Mouse (Mus musculus): Measurements from ENCODE around the gene Polr2e. TPM values are rescaled to one million over a fixed set of nuclear protein-coding genes. Genes with fewer than 3 reads are reported as not detected.

Gene Polr2e
- polyA plus RNA-seq, 1 experiment from 2014 or later = 66.8 TPM

DNA sequence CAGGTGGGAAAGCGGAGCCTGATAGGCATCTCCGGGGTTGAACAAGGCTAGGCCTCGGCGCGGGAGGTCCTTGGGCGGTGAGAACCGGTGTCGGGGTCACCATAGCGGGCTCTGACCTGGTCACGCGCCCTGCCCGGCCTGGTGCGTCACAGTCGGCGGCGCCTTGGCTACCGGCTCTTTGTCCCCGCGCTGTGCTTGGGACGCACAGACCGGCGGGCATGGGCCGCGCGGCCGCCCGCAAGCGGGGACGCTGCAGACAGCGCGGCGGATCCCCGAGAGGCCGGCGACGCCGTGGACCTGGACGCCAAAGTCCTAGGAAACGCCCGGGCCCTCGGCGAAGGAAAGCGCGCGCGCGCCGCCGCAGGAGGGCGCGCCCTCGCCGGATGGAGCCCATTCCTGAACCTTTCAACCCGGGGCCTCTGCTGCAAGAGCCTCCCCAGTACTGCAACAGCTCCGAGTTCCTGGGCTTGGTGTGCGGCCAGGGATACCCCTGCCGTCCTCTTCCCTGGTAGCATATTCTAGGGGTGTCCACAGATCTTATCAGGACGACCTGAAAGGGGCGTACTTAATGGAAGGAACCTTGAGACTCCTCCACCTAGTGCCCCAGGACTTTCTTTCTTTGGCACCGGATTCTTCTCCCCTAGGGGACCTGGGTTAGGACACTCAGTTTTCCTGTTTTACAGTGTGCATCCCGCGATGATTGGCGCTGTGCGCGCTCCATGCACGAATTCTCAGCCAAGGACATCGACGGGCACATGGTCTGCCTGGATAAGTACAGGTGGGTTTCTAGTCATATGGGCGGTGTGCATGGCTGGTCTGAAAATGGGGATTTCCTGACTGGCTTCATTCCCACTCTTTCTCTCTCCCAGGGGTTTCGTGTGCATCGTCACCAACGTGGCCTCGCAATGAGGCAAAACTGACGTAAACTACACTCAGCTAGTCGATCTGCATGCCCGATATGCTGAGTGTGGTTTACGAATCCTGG is 14.5 kb upstream of the Polr2e start:
- Histone ChIP-seq H3K36me3 (ENCODE audit: control insufficient read depth, insufficient read depth) (peaks cover 31% of the 10 kb centered on the region), H3K4me3 (ENCODE audit: low read depth, low read length) (peak overlapping the region; percentile 94), H3K4me1 (ENCODE audit: control insufficient read depth, low read depth, low read length) (peaks cover 46% of the 10 kb centered on the region), H3K27ac (ENCODE audit: low read length) (peak overlapping the region; percentile 98), H3K9ac (ENCODE audit: low read depth, low read length) (peak overlapping the region; percentile 99), H3K27me3 (ENCODE audit: control insufficient read depth, insufficient read depth, low read depth, low read length) (no peaks in the 10 kb centered on the region), H3K4me2 (ENCODE audit: low read depth, low read length) (peak overlapping the region; percentile 90), H3K9me3 (replicated peaks; ENCODE audit: control insufficient read depth, low read length) (no peaks in the 10 kb centered on the region)
- under 1% methylated on average over 77 of the region's 77 CpGs for WGBS (ENCODE audit: insufficient replicate concordance)
- peak; percentile 43 for ATAC-seq (ENCODE audit: low read depth)

DNA sequence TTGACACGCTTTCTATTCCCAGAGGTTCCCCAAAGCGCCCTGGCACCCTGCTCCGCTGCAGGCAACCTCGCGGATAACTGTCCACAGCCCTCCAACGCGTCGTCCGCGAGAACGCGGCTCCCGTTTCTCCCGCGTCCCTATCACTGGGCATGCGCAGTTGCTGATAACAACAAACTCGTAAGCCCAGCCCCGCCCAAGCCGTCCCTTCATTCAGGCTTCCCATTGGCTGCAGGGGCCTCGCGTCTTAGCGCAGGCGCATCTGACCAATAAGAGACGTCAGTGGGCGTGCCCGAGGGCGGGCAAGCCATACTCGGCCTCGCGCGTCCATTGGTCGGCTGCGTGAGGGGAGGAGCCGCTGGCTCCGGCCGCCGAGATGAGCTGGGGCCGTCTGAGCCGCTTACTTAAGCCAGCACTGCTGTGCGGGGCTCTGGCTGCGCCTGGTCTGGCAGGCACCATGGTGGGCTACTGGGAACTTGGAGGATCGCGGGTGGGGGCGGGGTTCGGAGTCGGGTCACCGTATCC is 13.7 kb upstream of the Polr2e start:
- Histone ChIP-seq H3K36me3 (ENCODE audit: control insufficient read depth, insufficient read depth) (peaks cover 28% of the 10 kb centered on the region), H3K27me3 (ENCODE audit: control insufficient read depth, insufficient read depth, low read depth, low read length) (no peaks in the 10 kb centered on the region), H3K27ac (ENCODE audit: low read length) (peak overlapping the region; percentile 98), H3K9me3 (replicated peaks; ENCODE audit: control insufficient read depth, low read length) (no peaks in the 10 kb centered on the region), H3K4me2 (ENCODE audit: low read depth, low read length) (peak overlapping the region; percentile 90), H3K4me1 (ENCODE audit: control insufficient read depth, low read depth, low read length) (peaks cover 54% of the 10 kb centered on the region), H3K9ac (ENCODE audit: low read depth, low read length) (peak overlapping the region; percentile 99), H3K4me3 (ENCODE audit: low read depth, low read length) (peak overlapping the region; percentile 94)
- under 1% methylated on average over 47 of the region's 47 CpGs for WGBS (ENCODE audit: insufficient replicate concordance)
- peak; percentile 93 for ATAC-seq (ENCODE audit: low read depth)

DNA sequence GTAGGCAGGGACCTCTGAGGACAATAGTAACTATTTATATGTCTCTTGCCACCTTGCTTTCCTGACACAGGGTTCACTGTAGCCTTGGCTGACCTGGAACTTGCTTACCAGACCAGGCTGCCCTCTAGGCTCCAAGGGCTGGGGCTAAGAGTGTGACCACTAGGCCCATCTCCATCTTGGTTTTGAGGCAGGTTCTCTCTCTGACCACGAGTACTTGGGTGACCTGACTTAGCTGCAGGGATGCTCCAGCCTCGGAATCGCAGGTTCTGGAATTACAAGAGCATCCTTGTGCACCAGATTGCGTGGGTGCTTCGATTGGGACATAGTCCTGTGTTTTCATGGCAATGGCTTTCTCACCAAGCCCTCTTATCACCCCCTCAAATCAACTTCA is 12.8 kb upstream of the Polr2e start:
- Histone ChIP-seq H3K9me3 (replicated peaks; ENCODE audit: control insufficient read depth, low read length) (no peaks in the 10 kb centered on the region), H3K9ac (ENCODE audit: low read depth, low read length) (peak overlapping the region; percentile 52; the same call in 1 of the 2 replicates), H3K27ac (ENCODE audit: low read length) (peak overlapping the region; percentile 89), H3K27me3 (ENCODE audit: control insufficient read depth, insufficient read depth, low read depth, low read length) (no peaks in the 10 kb centered on the region), H3K4me1 (ENCODE audit: control insufficient read depth, low read depth, low read length) (peaks cover 54% of the 10 kb centered on the region), H3K4me2 (ENCODE audit: low read depth, low read length) (peak overlapping the region; percentile 28; the same call in 1 of the 2 replicates), H3K4me3 (ENCODE audit: low read depth, low read length) (no peak overlapping the region; the same call in 1 of the 2 replicates), H3K36me3 (ENCODE audit: control insufficient read depth, insufficient read depth) (peaks cover 19% of the 10 kb centered on the region)
- 77% methylated on average over 5 of the region's 5 CpGs for whole genome bisulfite sequencing (ENCODE audit: insufficient replicate concordance)
- no peak for ATAC-seq (ENCODE audit: low read depth)

DNA sequence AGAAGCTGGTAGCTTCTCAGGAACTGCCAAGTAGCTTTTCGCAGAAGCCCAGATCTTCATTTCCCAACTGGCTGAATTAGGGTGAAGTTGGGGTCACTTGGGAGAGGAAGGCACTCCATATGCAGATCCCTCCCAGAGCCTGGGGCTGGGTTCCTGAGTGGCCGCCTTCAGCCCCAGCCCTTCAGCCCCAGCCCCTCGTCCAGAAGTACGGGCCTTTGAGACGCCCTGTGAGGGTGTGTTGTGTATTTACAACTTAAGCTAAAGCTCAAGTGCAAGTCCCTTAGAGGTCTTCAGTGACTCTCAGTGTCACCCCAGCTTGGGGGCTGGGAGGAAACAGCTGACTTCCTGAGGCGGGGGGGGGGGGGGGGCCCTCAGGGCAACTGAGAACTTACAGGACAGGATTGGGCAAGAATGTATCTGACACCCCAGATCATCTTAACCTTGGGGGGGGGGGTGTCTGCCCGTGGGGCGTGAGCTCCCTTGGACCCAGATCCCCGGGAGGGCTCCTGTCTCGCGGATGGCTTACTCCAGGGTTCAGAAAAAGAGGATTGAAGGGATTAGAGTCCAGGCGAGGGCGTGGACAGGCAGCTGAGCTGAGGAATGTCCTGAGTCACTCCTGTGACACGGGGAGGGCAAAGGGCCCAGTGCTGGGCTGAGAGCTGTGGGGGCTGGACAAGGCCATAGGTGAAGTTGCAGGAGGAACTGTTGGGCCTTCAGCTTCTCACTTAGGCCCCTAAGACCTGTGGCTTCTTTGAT is 12.2 kb upstream of the Polr2e start:
- Histone ChIP-seq H3K9me3 (replicated peaks; ENCODE audit: control insufficient read depth, low read length) (no peaks in the 10 kb centered on the region), H3K4me1 (ENCODE audit: control insufficient read depth, low read depth, low read length) (peaks cover 54% of the 10 kb centered on the region), H3K9ac (ENCODE audit: low read depth, low read length) (peak overlapping the region; percentile 52), H3K4me3 (ENCODE audit: low read depth, low read length) (no peak overlapping the region; the same call in 1 of the 2 replicates), H3K27ac (ENCODE audit: low read length) (peak overlapping the region; percentile 89), H3K36me3 (ENCODE audit: control insufficient read depth, insufficient read depth) (peaks cover 13% of the 10 kb centered on the region), H3K4me2 (ENCODE audit: low read depth, low read length) (peak overlapping the region; percentile 28; the same call in 1 of the 2 replicates), H3K27me3 (ENCODE audit: control insufficient read depth, insufficient read depth, low read depth, low read length) (no peaks in the 10 kb centered on the region)
- 32% methylated on average over 14 of the region's 14 CpGs for WGBS (ENCODE audit: insufficient replicate concordance)
- no peak for ATAC-seq (ENCODE audit: low read depth)

DNA sequence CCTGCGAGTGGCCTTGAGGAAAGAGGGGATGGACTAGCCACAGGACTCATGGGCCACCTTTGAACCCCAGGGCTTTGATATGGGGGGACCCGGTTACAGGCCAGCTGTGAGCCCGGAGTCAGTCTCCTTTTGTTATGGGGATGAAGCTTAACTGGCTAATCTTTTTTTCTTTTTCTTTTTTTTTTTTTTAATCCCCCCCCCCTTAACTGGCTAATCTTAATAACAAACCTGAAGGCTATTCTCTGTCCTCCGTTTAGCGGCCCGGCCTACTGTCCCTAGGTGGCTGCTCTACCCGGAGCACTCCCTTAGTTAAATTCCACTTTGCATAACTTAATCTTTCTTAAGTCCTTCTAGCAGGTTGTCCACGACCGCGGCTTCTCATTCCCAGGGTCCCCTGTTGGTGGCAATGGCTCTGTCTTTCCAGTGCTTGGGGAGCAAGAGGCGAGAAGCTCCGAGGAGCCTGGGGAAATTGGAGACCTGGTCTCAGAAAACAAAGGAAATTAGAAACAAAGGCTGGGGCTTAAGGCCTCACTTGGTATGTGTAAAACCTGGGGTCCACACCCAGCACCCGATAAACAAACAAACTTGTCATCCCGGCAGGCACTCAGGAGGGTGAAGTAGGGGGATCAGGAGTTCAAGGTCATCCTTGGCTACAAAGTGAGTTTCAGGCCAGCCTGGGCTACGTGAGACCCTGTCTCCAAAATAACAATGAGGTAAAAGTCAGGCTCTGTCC is 11.5 kb upstream of the Polr2e start:
- Histone ChIP-seq H3K27me3 (ENCODE audit: control insufficient read depth, insufficient read depth, low read depth, low read length) (no peaks in the 10 kb centered on the region), H3K9ac (ENCODE audit: low read depth, low read length) (peak overlapping the region; percentile 16), H3K9me3 (replicated peaks; ENCODE audit: control insufficient read depth, low read length) (no peaks in the 10 kb centered on the region), H3K36me3 (ENCODE audit: control insufficient read depth, insufficient read depth) (peaks cover 7% of the 10 kb centered on the region), H3K4me1 (ENCODE audit: control insufficient read depth, low read depth, low read length) (peaks cover 54% of the 10 kb centered on the region), H3K4me2 (ENCODE audit: low read depth, low read length) (no peak overlapping the region), H3K27ac (ENCODE audit: low read length) (peak overlapping the region; percentile 89), H3K4me3 (ENCODE audit: low read depth, low read length) (no peak overlapping the region)
- WGBS (ENCODE audit: insufficient replicate concordance) = 45% methylated on average over 15 of the region's 15 CpGs
- ATAC-seq (ENCODE audit: low read depth) = no peak

DNA sequence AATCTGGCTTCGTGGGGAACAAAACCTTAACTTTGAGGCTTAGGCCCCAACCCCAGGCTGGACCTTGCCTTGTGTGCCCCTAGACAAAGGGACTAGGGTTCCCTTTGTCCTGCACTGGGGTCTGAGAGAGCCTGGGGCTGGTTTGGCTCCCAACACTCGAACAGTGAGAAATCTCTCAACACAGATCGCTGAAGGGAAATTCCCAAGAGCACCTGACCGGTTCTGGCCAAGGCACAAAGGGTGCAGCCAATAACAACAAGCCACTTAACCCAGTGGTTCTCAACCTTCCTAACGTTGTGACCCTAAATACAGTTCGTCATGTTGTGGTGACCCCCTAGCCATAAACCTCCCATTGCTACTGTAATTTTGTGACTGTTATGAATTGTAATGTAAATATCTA is 10.6 kb upstream of the Polr2e start:
- H3K4me1 ChIP-seq (ENCODE audit: control insufficient read depth, low read depth, low read length) = peaks cover 48% of the 10 kb centered on the region
- H3K9ac ChIP-seq (ENCODE audit: low read depth, low read length) = no peak overlapping the region; the same call in 1 of the 2 replicates
- no peaks in the 10 kb centered on the region for H3K9me3 ChIP-seq (replicated peaks; ENCODE audit: control insufficient read depth, low read length)
- 63% methylated on average over 6 of the region's 6 CpGs for WGBS (ENCODE audit: insufficient replicate concordance)
- H3K4me3 ChIP-seq (ENCODE audit: low read depth, low read length) = no peak overlapping the region
- H3K27ac ChIP-seq (ENCODE audit: low read length) = peak overlapping the region; percentile 36; the same call in 1 of the 2 replicates
- peaks cover under 1% of the 10 kb centered on the region; the same call in 1 of the 2 replicates for H3K36me3 ChIP-seq (ENCODE audit: control insufficient read depth, insufficient read depth)
- ATAC-seq (ENCODE audit: low read depth) = no peak
- H3K27me3 ChIP-seq (ENCODE audit: control insufficient read depth, insufficient read depth, low read depth, low read length) = no peaks in the 10 kb centered on the region
- no peak overlapping the region for H3K4me2 ChIP-seq (ENCODE audit: low read depth, low read length)

DNA sequence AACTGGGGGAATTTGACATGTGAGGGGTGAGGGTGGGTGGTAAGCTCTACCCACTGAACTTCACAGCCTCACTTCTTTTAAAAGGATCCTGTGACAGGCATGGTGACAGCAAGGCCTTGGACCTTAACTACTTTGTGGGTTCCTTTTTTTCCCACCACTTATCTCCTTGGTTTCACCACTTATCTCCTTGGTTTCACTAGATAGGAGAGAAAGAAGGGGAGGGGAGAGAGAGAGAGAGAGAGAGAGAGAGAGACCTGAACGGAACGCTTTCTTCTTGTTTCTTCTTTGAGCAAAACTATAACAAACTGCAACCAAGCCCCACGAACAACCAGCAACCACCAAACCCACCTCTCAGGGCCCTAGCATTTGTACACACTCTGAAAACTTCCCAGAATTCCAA is 9.2 kb upstream of the Polr2e start:
- 22% methylated on average over 3 of the region's 3 CpGs for WGBS (ENCODE audit: insufficient replicate concordance)
- Histone ChIP-seq H3K27ac (ENCODE audit: low read length) (no peak overlapping the region), H3K36me3 (ENCODE audit: control insufficient read depth, insufficient read depth) (no peaks in the 10 kb centered on the region), H3K4me2 (ENCODE audit: low read depth, low read length) (no peak overlapping the region), H3K9ac (ENCODE audit: low read depth, low read length) (no peak overlapping the region), H3K4me1 (ENCODE audit: control insufficient read depth, low read depth, low read length) (peaks cover 39% of the 10 kb centered on the region), H3K27me3 (ENCODE audit: control insufficient read depth, insufficient read depth, low read depth, low read length) (no peaks in the 10 kb centered on the region), H3K9me3 (replicated peaks; ENCODE audit: control insufficient read depth, low read length) (no peaks in the 10 kb centered on the region), H3K4me3 (ENCODE audit: low read depth, low read length) (no peak overlapping the region)
- no peak for ATAC-seq (ENCODE audit: low read depth)

DNA sequence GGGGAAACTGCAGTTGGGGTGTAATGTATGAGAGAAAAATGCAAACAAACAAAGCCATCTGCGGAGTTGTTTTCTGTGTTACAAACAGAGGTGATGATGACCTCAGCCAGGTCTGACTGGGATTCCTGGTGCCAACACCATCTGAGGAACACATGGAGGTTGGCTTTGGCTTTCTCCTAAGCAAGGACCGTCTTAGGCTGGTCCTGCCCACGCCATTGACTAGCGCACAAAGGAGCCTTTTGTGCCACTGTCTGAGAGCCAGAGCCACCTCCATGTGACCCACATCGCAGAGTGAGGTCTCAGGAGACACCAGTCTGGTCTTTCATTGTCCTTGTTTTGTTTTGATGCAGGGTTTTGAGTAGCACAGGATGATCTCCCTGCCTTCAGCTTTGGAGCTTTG is 8.8 kb upstream of the Polr2e start:
- Histone ChIP-seq H3K27me3 (ENCODE audit: control insufficient read depth, insufficient read depth, low read depth, low read length) (no peaks in the 10 kb centered on the region), H3K9ac (ENCODE audit: low read depth, low read length) (no peak overlapping the region), H3K27ac (ENCODE audit: low read length) (no peak overlapping the region), H3K36me3 (ENCODE audit: control insufficient read depth, insufficient read depth) (no peaks in the 10 kb centered on the region), H3K4me2 (ENCODE audit: low read depth, low read length) (no peak overlapping the region), H3K4me1 (ENCODE audit: control insufficient read depth, low read depth, low read length) (peaks cover 39% of the 10 kb centered on the region), H3K4me3 (ENCODE audit: low read depth, low read length) (no peak overlapping the region), H3K9me3 (replicated peaks; ENCODE audit: control insufficient read depth, low read length) (no peaks in the 10 kb centered on the region)
- WGBS (ENCODE audit: insufficient replicate concordance) = 65% methylated on average over 5 of the region's 5 CpGs
- ATAC-seq (ENCODE audit: low read depth) = no peak

Data from liver, embryonic 16.5 days (tissue).